ENCODE assay signal across 22 mouse cellular contexts in genomic region chr5:129420981-129421380, GRCm38 (mm10).
DNase-seq lines count a peak whose midpoint lies in the region; ATAC-seq and TF ChIP-seq lines count a peak whose summit lies in the region.
"Had no signal": no experiment of that assay in that cellular context is flagged by ENCODE, and none has a peak within 500 bp of the region (broad histone marks: within the 10 kb centered on the region; RNA-seq: fewer than 3 reads in every experiment).

No protein-coding gene starts in this region.

- no peak overlapping the region for H3K4me2 ChIP-seq in midbrain, postnatal 0 days (ENCODE audit: low read depth, low read length, poor library complexity, severe bottlenecking)
- H3K4me2 ChIP-seq in midbrain, embryonic 14.5 days (ENCODE audit: low read length) = no peak overlapping the region
- H3K4me2 ChIP-seq in stomach, postnatal 0 days (replicated peaks; ENCODE audit: low read depth) = no peak overlapping the region
- H3K4me2 ChIP-seq: embryonic facial prominence, embryonic 12.5 days; heart, embryonic 15.5 days; hindbrain, embryonic 15.5 days had no signal

- no peaks in the 10 kb centered on the region for H3K9me3 ChIP-seq in midbrain, postnatal 0 days (ENCODE audit: low read length)
- no peaks in the 10 kb centered on the region for H3K9me3 ChIP-seq in midbrain, embryonic 14.5 days (ENCODE audit: control insufficient read depth, low read length)
- H3K9me3 ChIP-seq in E14TG2a.4 (ENCODE audit: low read length) (peaks cover 10% of the 10 kb centered on the region), ES-E14 (ENCODE audit: control insufficient read depth, insufficient read depth, low read depth, low read length) (no peaks in the 10 kb centered on the region)
- H3K9me3 ChIP-seq in stomach, postnatal 0 days (ENCODE audit: control insufficient read depth, low read length) = no peaks in the 10 kb centered on the region
- H3K9me3 ChIP-seq: embryonic facial prominence, embryonic 12.5 days; heart, embryonic 10.5 days; heart, embryonic 15.5 days; hindbrain, embryonic 10.5 days; hindbrain, embryonic 15.5 days had no signal

- H3K27ac ChIP-seq in midbrain, postnatal 0 days (ENCODE audit: low read depth, low read length) = no peak overlapping the region
- H3K27ac ChIP-seq in midbrain, embryonic 14.5 days (replicated peaks; ENCODE audit: low read depth, low read length) = no peak overlapping the region
- H3K27ac ChIP-seq in ES-E14 (ENCODE audit: insufficient read depth, low read depth, low read length, poor library complexity, severe bottlenecking) = no peak overlapping the region
- H3K27ac ChIP-seq in stomach, postnatal 0 days (replicated peaks) = no peak overlapping the region
- H3K27ac ChIP-seq: embryonic facial prominence, embryonic 12.5 days; heart, embryonic 10.5 days; heart, embryonic 15.5 days; hindbrain, embryonic 10.5 days; hindbrain, embryonic 15.5 days had no signal

- 86% methylated on average over 2 of the region's 2 CpGs for WGBS in midbrain, postnatal 0 days
- WGBS in midbrain, embryonic 14.5 days = 83% methylated on average over 2 of the region's 2 CpGs
- 74% methylated on average over 2 of the region's 2 CpGs for WGBS in stomach, postnatal 0 days

- no peak for ATAC-seq in midbrain, postnatal 0 days (ENCODE audit: low FRiP score)
- ATAC-seq in midbrain, embryonic 14.5 days (ENCODE audit: low FRiP score, low TSS enrichment) = no peak
- ATAC-seq in stomach, postnatal 0 days (ENCODE audit: low FRiP score, low TSS enrichment) = no peak
- ATAC-seq: forebrain, embryonic 16.5 days; Patski had no signal

- no peaks in the 10 kb centered on the region for H3K4me1 ChIP-seq in midbrain, postnatal 0 days (ENCODE audit: insufficient read depth, low read length)
- no peaks in the 10 kb centered on the region for H3K4me1 ChIP-seq in midbrain, embryonic 14.5 days (ENCODE audit: control insufficient read depth, insufficient read depth, low read length)
- H3K4me1 ChIP-seq in E14TG2a.4 (replicated peaks; ENCODE audit: low read depth, low read length) (0 out of 2 replicates have a peak, but pooled peaks cover 4% of the 10 kb centered on the region), ES-E14 (ENCODE audit: control insufficient read depth in 2 of 2, insufficient read depth in 2 of 2, low read length in 2 of 2, poor library complexity in 1 of 2) (no peaks in the 10 kb centered on the region)
- no peaks in the 10 kb centered on the region for H3K4me1 ChIP-seq in stomach, postnatal 0 days (replicated peaks; ENCODE audit: control insufficient read depth, insufficient read depth)
- H3K4me1 ChIP-seq: embryonic facial prominence, embryonic 12.5 days; hindbrain, embryonic 15.5 days had no signal

- no peak overlapping the region for H3K9ac ChIP-seq in midbrain, postnatal 0 days (replicated peaks; ENCODE audit: low read length, poor library complexity, severe bottlenecking)
- H3K9ac ChIP-seq in midbrain, embryonic 14.5 days (replicated peaks; ENCODE audit: low read length) = no peak overlapping the region
- no peak overlapping the region for H3K9ac ChIP-seq in ES-E14 (ENCODE audit: insufficient read depth, low read depth, low read length, poor library complexity, severe bottlenecking)
- no peak overlapping the region for H3K9ac ChIP-seq in stomach, postnatal 0 days (ENCODE audit: low read length)
- H3K9ac ChIP-seq: embryonic facial prominence, embryonic 12.5 days; heart, embryonic 15.5 days; hindbrain, embryonic 15.5 days had no signal

- no peak for TF ChIP-seq EP300 in stomach, postnatal 0 days (optimal IDR thresholded peaks at IDR 0.05)

- DNase-seq in midbrain, postnatal 0 days (ENCODE audit: low spot score) = no peak
- no peak for DNase-seq in midbrain, embryonic 14.5 days
- DNase-seq in ES-E14 (ENCODE audit: low read depth, low spot score) = peak; percentile 37
- DNase-seq in stomach, postnatal 0 days (ENCODE audit: low spot score) = no peak
- DNase-seq in layer of hippocampus, adult 9-10 months (ENCODE audit: low spot score) = no peak
- no peak for DNase-seq in adrenal gland, postnatal 36 days
- DNase-seq: adrenal gland, postnatal 10 days; cerebellum, adult 11-12 months; cerebellum, adult 9-10 months; cerebellum, postnatal 25 days; gastrocnemius, postnatal 10 days; heart, adult 18-20 months; heart, postnatal 14 days; kidney, adult 11 months had no signal

- in situ Hi-C loops in ES-E14 (cut with MboI; ENCODE audit: low sequenced_read_pairs in 2 of 2, unreplicated experiment in 2 of 2) = no loop called here

- no peaks in the 10 kb centered on the region for H3K36me3 ChIP-seq in midbrain, postnatal 0 days (ENCODE audit: insufficient read depth, low read length)
- no peaks in the 10 kb centered on the region for H3K36me3 ChIP-seq in midbrain, embryonic 14.5 days (ENCODE audit: control insufficient read depth, insufficient read depth, low read length)
- H3K36me3 ChIP-seq in E14TG2a.4 (ENCODE audit: insufficient read depth, low read length) = no peaks in the 10 kb centered on the region
- no peaks in the 10 kb centered on the region for H3K36me3 ChIP-seq in ES-E14 (ENCODE audit: control insufficient read depth, insufficient read depth, low read length, poor library complexity, severe bottlenecking)
- H3K36me3 ChIP-seq in stomach, postnatal 0 days (ENCODE audit: control insufficient read depth, insufficient read depth, low read length) = no peaks in the 10 kb centered on the region
- H3K36me3 ChIP-seq: embryonic facial prominence, embryonic 12.5 days; heart, embryonic 10.5 days; heart, embryonic 15.5 days; hindbrain, embryonic 10.5 days; hindbrain, embryonic 15.5 days had no signal

- no peaks in the 10 kb centered on the region for H3K27me3 ChIP-seq in midbrain, postnatal 0 days (ENCODE audit: insufficient read depth, low read length)
- no peaks in the 10 kb centered on the region for H3K27me3 ChIP-seq in midbrain, embryonic 14.5 days (ENCODE audit: control insufficient read depth, insufficient read depth, low read length)
- no peaks in the 10 kb centered on the region; the same call in 1 of the 2 replicates for H3K27me3 ChIP-seq in E14TG2a.4 (ENCODE audit: insufficient read depth, low read length)
- H3K27me3 ChIP-seq in stomach, postnatal 0 days (ENCODE audit: control insufficient read depth, insufficient read depth, low read length) = no peaks in the 10 kb centered on the region
- H3K27me3 ChIP-seq: embryonic facial prominence, embryonic 12.5 days; heart, embryonic 15.5 days; hindbrain, embryonic 15.5 days; Patski had no signal

- TF ChIP-seq CTCF in midbrain, postnatal 0 days (IDR thresholded peaks at IDR 0.05) = peak; percentile 31
- peak; percentile 19; the same call in 1 of the 2 replicates for TF ChIP-seq CTCF in E14TG2a.4 (conservative IDR thresholded peaks at IDR 0.05; ENCODE audit: low read length)
- peak; percentile 24; the same call in 1 of the 2 replicates for TF ChIP-seq CTCF in stomach, postnatal 0 days (IDR thresholded peaks at IDR 0.05; ENCODE audit: low read depth)

- H3K4me3 ChIP-seq in midbrain, postnatal 0 days (ENCODE audit: low read depth, low read length) = no peak overlapping the region
- H3K4me3 ChIP-seq in midbrain, embryonic 14.5 days (replicated peaks; ENCODE audit: low read depth, low read length) = no peak overlapping the region
- H3K4me3 ChIP-seq in E14TG2a.4 (replicated peaks; ENCODE audit: low read length) (no peak overlapping the region), ES-E14 (ENCODE audit: insufficient read depth in 1 of 2, low read depth in 1 of 2, low read length in 2 of 2, poor library complexity in 1 of 2, severe bottlenecking in 1 of 2) (no peak overlapping the region)
- no peak overlapping the region for H3K4me3 ChIP-seq in stomach, postnatal 0 days (ENCODE audit: low read depth, low read length)
- H3K4me3 ChIP-seq: embryonic facial prominence, embryonic 12.5 days; heart, embryonic 10.5 days; heart, embryonic 15.5 days; hindbrain, embryonic 10.5 days; hindbrain, embryonic 15.5 days had no signal

TF ChIP-seq in ES-E14, 5 proteins besides CTCF, POLR2A, EP300 and RAD21:
- TF ChIP-seq ZC3H11A (IDR thresholded peaks at IDR 0.05; ENCODE audit: borderline replicate concordance, low read depth, low read length) = no peak
- TF ChIP-seq CHD2 (IDR thresholded peaks at IDR 0.05; ENCODE audit: low read depth, low read length) = no peak
- no peak for TF ChIP-seq MAFK (IDR thresholded peaks at IDR 0.05; ENCODE audit: insufficient read depth, low read depth, low read length)
- no peak for TF ChIP-seq ZNF384 (IDR thresholded peaks at IDR 0.05; ENCODE audit: low read depth, low read length)
- TF ChIP-seq HCFC1 (IDR thresholded peaks at IDR 0.05; ENCODE audit: borderline replicate concordance, insufficient read depth, low read length) = no peak
TF ChIP-seq in ES-E14: peak in this region for 0.
